Mouse (Mus musculus) cerebellum, postnatal 25 days (tissue): ENCODE data around the gene Clec16a.
A peak's percentile ranks its signal among the peaks of the same experiment; 100 is the strongest.

Experiments
- DNase-seq, 2 experiments: peaks; one replicate each; pipeline ENCODE4 v3.0.0; 2021; ENCODE audit warnings: mixed read lengths in 2 of 2

Clec16a gene

GRCm38 (mm10) chr16:10723816-10724647 lies 178.9 kb downstream of the Clec16a start:
- DNase-seq, result peak in 1 of 2 experiments; percentile 43

GRCm38 (mm10) chr16:10725156-10725555 lies 180.0 kb downstream of the Clec16a start:
- no peak for DNase-seq

GRCm38 (mm10) chr16:10727630-10728029 lies 182.5 kb downstream of the Clec16a start:
- DNase-seq, result no peak

GRCm38 (mm10) chr16:10728886-10729285 lies 183.7 kb downstream of the Clec16a start:
- DNase-seq, result no peak

- no peak for DNase-seq
Measured at GRCm38 (mm10) chr16:10730941-10731340, 185.8 kb downstream of the Clec16a start.

- DNase-seq, result no peak
Measured at GRCm38 (mm10) chr16:10731785-10732184, 186.6 kb downstream of the Clec16a start.

- no peak for DNase-seq
Measured at GRCm38 (mm10) chr16:10732421-10732820, 187.3 kb downstream of the Clec16a start.

GRCm38 (mm10) chr16:10735781-10736180 lies 190.6 kb downstream of the Clec16a start:
- no peak for DNase-seq

GRCm38 (mm10) chr16:10736364-10736763 lies 191.2 kb downstream of the Clec16a start:
- no peak for DNase-seq

- no peak for DNase-seq
Measured at GRCm38 (mm10) chr16:10737571-10737970, 192.4 kb downstream of the Clec16a start.

- DNase-seq, result no peak
Measured at GRCm38 (mm10) chr16:10738866-10739265, 193.7 kb downstream of the Clec16a start.

GRCm38 (mm10) chr16:10739854-10740398 lies 194.8 kb downstream of the Clec16a start:
- DNase-seq, result no peak

GRCm38 (mm10) chr16:10741082-10741481 lies 195.9 kb downstream of the Clec16a start:
- DNase-seq, result no peak

GRCm38 (mm10) chr16:10749226-10749625 lies 204.1 kb downstream of the Clec16a start:
- DNase-seq, result no peak

- peak; percentile 86 to 92 for DNase-seq
Measured at GRCm38 (mm10) chr16:10749824-10750223, 204.7 kb downstream of the Clec16a start.

- DNase-seq, result no peak
Measured at GRCm38 (mm10) chr16:10754521-10755296, 209.6 kb downstream of the Clec16a start.

GRCm38 (mm10) chr16:10756168-10756567 lies 211.0 kb downstream of the Clec16a start:
- DNase-seq, result no peak

GRCm38 (mm10) chr16:10761182-10761581 lies 216.0 kb downstream of the Clec16a start:
- no peak for DNase-seq

GRCm38 (mm10) chr16:10762569-10763180 lies 217.5 kb downstream of the Clec16a start:
- DNase-seq, result no peak

GRCm38 (mm10) chr16:10763540-10764264 lies 218.6 kb downstream of the Clec16a start:
- DNase-seq, result no peak

- no peak for DNase-seq
Measured at GRCm38 (mm10) chr16:10764323-10764722, 219.2 kb downstream of the Clec16a start.

- peak; percentile 59 to 82 for DNase-seq
Measured at GRCm38 (mm10) chr16:10767158-10767557, 222.0 kb downstream of the Clec16a start.
